Mouse (Mus musculus): Measurements from ENCODE around the gene Ccdc58.
A peak's percentile ranks its signal among the peaks of the same experiment; 100 is the strongest.
"Not testable (repeated sequence)": the region's sequence is repeated elsewhere in the genome, so short reads cannot be mapped to it uniquely, and the experiment has no call there.

Ccdc58 gene

GRCm38 (mm10) chr16:36071450-36072379 is at the start of gene Ccdc58, which contains the start of gene Fam162a:
Gene Ccdc58 (plus strand): TSS chr16:36071685.
Gene Fam162a (minus strand): TSS chr16:36071594.
- DNase-seq, result peak; percentile 96 to 97

GRCm38 (mm10) chr16:36028120-36028519 is 43.4 kb upstream of the Ccdc58 start:
- DNase-seq, result not testable (repeated sequence)

- peak; percentile 91 to 94 for DNase-seq
Observed at GRCm38 (mm10) chr16:36040640-36041624, 30.6 kb upstream of the Ccdc58 start, which contains the start of gene Wdr5b. Gene Wdr5b (plus strand): TSS chr16:36041190.

GRCm38 (mm10) chr16:36041625-36042020 is 29.9 kb upstream of the Ccdc58 start:
- no peak for DNase-seq

- no peak for DNase-seq
Observed at GRCm38 (mm10) chr16:36043073-36043472, 28.4 kb upstream of the Ccdc58 start.

- no peak for DNase-seq
Observed at GRCm38 (mm10) chr16:36043964-36044363, 27.5 kb upstream of the Ccdc58 start.

GRCm38 (mm10) chr16:36047538-36047937 is 23.9 kb upstream of the Ccdc58 start:
- no peak for DNase-seq

GRCm38 (mm10) chr16:36051491-36051890 is 20.0 kb upstream of the Ccdc58 start:
- no peak for DNase-seq

GRCm38 (mm10) chr16:36053524-36054275 is 17.8 kb upstream of the Ccdc58 start:
- no peak for DNase-seq

- no peak for DNase-seq
Observed at GRCm38 (mm10) chr16:36054920-36055319, 16.6 kb upstream of the Ccdc58 start.

- no peak for DNase-seq
Observed at GRCm38 (mm10) chr16:36056416-36056815, 15.1 kb upstream of the Ccdc58 start.

GRCm38 (mm10) chr16:36057933-36058475 is 13.5 kb upstream of the Ccdc58 start:
- DNase-seq, result no peak

GRCm38 (mm10) chr16:36062534-36062933 is 9.0 kb upstream of the Ccdc58 start:
- DNase-seq, result not testable (repeated sequence)

GRCm38 (mm10) chr16:36063315-36063714 is 8.2 kb upstream of the Ccdc58 start:
- DNase-seq, result peak; percentile 30 to 43

- DNase-seq, result no peak
Observed at GRCm38 (mm10) chr16:36064904-36065303, 6.6 kb upstream of the Ccdc58 start.

GRCm38 (mm10) chr16:36067694-36068093 is 3.8 kb upstream of the Ccdc58 start:
- DNase-seq, result no peak

GRCm38 (mm10) chr16:36068356-36068755 is 3.1 kb upstream of the Ccdc58 start:
- no peak for DNase-seq

- DNase-seq, result no peak
Observed at GRCm38 (mm10) chr16:36069819-36070575, 1.5 kb upstream of the Ccdc58 start.

- DNase-seq, result no peak
Observed at GRCm38 (mm10) chr16:36071071-36071449, 425 bp upstream of the Ccdc58 start.

- DNase-seq, result no peak
Observed at GRCm38 (mm10) chr16:36072410-36073011, 1.0 kb downstream of the Ccdc58 start.

- DNase-seq, result no peak
Observed at GRCm38 (mm10) chr16:36074772-36075171, 3.3 kb downstream of the Ccdc58 start.
